Mouse (Mus musculus) cerebellum, adult 2 months (tissue): Measurements from ENCODE around the gene Gm49318. TPM values are rescaled to one million over a fixed set of nuclear protein-coding genes. Genes with fewer than 3 reads are reported as not detected.

Experiments used
- DNase-seq, 2 experiments: peaks; one replicate each; pipeline ENCODE4 v3.0.0; 2021
- H3K27ac ChIP-seq: fragments of 200-500 bp; 2 replicates; pipeline ENCODE4 v1.5.1; 2012; ENCODE audit warnings: low read length, control low read depth, inconsistent platforms; ENCODE audit not compliant: insufficient read depth
- H3K27me3 ChIP-seq: fragments of 200-500 bp; 2 replicates; pipeline ENCODE4 v1.6.1; 2012; ENCODE audit warnings: inconsistent platforms, mild to moderate bottlenecking, low read length, moderate library complexity; ENCODE audit not compliant: control insufficient read depth, insufficient read depth
- H3K4me1 ChIP-seq: fragments of 200-500 bp; 2 replicates; pipeline ENCODE4 v1.6.1; 2011; ENCODE audit warnings: low read length; ENCODE audit not compliant: control insufficient read depth, insufficient read depth
- H3K4me3 ChIP-seq: fragments of 200-500 bp; replicated peaks from 2 replicates; pipeline ENCODE3; 2011; ENCODE audit warnings: mild to moderate bottlenecking, low read depth, low read length, control low read depth; ENCODE audit not compliant: insufficient read depth
- CTCF ChIP-seq: fragments of 200-500 bp; IDR thresholded peaks from 2 replicates; pipeline ENCODE4 v1.5.1; 2011; ENCODE audit warnings: low read depth, mild to moderate bottlenecking, control low read depth, low read length, moderate library complexity, borderline replicate concordance; ENCODE audit not compliant: insufficient read depth
- POLR2A ChIP-seq: fragments of 200-500 bp; IDR thresholded peaks from 2 replicates; pipeline ENCODE4 v1.6.1; 2011; ENCODE audit warnings: low read length, control low read depth, borderline replicate concordance; ENCODE audit not compliant: insufficient read depth
- WGBS: fragments of 180-500 bp; shearing (Covaris S2); methylation state at CpG from one replicate; pipeline ENCODE4 v1.1.7; 2018; 5-methylcytosine and 5-hydroxymethylcytosine counted together
- polyA plus RNA-seq: library from polyadenylated mRNA; depleted of rRNA; stranded (reverse); fragments of >200 nt; gene quantifications from 2 replicates; pipeline ENCODE4 v1.2.3, GENCODE M21; 2012; rRNA removed

Gm49318 gene
- not detected in 2 replicates for polyA plus RNA-seq

DNA sequence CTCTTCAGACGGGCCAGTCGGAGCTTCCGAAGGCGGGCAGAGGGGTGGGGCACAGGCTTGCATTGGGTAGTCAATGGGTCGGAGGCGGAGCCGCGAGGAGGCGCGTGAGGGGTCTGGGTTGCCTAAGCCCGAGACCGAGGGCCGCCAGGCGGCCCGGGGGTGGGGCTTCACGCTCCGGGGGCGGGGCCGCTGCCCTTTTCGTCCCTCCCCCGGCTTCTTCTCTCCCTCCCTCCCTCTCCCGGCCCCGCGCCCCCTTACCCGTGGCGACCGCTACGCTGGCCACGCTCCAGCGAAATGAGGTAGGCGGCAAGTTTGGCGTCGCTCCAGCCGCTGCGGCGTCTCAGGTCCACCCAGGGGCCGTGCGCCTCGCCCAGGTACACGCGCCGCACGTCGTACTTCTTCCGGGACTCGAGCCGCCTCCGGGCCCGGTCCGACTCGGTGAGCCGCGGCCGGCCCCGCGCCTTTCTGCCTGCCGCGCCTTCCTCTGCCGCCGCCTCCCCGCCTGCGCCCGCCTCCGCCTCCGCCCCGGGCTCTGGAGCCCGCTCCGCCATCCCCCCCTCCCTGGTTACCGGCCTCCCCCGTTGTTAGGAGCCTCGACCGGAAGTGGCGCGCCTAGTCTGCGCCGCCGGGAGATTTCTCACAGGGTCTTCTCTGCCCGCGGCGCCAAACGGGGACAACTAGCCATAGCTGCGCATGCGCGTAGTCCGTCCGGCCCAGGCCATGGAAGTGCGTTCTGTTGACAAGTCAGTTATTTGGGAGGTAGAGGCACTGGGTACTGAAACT lies at the start of gene Gm49318, which contains the start of gene Zfp653:
Gene Gm49318, minus strand, starts transcription at position 469 of the 783 bp plus-strand sequence.
Gene Zfp653, minus strand, starts transcription at position 586 of the 783 bp plus-strand sequence.
- under 1% methylated on average over 70 of the region's 87 CpGs for WGBS
- peaks cover 27% of the 10 kb centered on the region for H3K4me1 ChIP-seq
- TF ChIP-seq CTCF = no peak
- peak; percentile 92 for TF ChIP-seq POLR2A

GRCm38 (mm10) chr9:22119543-22119942 lies 48.5 kb upstream of the Gm49318 start:
- WGBS = 54% methylated on average over 4 of the region's 4 CpGs
- no peaks in the 10 kb centered on the region for H3K27me3 ChIP-seq
- no peak overlapping the region for H3K4me3 ChIP-seq
- DNase-seq = no peak
- TF ChIP-seq POLR2A = no peak
- no peak for TF ChIP-seq CTCF
- no peak overlapping the region for H3K27ac ChIP-seq
- peaks cover 9% of the 10 kb centered on the region for H3K4me1 ChIP-seq

More for the DNA sequence above, at the start of gene Gm49318, which contains the start of gene Zfp653:
- peak; percentile 97 to 98 for DNase-seq
- H3K4me3 ChIP-seq = peak within 1 kb of the TSS; percentile 79
- H3K27ac ChIP-seq = peak within 1 kb of the TSS; percentile 76
- no peaks in the 10 kb centered on the region for H3K27me3 ChIP-seq

DNA sequence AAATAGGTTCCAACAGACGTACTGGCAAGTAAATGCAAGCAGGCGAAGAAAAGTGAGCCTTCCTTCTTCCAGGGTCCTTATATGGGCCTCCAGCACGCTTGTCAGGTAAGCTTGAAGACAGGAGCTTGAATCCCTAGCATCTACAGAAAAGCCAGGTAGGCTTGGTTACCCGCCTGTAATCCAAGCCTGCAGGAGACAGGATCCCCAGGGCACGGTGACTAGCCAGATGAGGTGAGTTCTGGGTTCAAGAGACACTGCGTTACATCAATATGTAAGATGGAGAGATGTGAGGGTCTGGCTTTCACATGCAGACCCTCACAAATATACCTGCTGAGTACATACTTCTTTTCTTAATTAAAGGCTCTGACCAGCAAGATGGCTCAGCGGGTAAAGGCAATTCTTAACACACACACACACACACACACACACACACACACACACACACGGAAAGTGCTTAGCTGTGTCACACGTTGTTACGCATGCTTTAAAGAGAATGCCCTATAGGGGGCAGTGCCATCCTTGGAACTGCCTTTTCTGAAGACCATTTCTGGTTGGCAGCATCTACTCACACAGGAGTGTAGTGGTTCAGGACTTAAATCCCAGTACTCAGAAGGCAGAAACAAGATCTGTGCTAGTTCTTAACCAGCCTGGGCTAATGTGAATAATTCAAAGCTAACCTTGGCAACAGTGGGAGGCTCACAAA lies 46.8 kb upstream of the Gm49318 start:
- peak overlapping the region; percentile 87 for H3K4me3 ChIP-seq
- DNase-seq = peak; percentile 64 to 75
- TF ChIP-seq CTCF (peak; percentile 66), POLR2A (no peak)
- H3K27ac ChIP-seq = no peak overlapping the region
- peaks cover 9% of the 10 kb centered on the region for H3K4me1 ChIP-seq
- 33% methylated on average over 10 of the region's 10 CpGs for WGBS
- no peaks in the 10 kb centered on the region for H3K27me3 ChIP-seq

DNA sequence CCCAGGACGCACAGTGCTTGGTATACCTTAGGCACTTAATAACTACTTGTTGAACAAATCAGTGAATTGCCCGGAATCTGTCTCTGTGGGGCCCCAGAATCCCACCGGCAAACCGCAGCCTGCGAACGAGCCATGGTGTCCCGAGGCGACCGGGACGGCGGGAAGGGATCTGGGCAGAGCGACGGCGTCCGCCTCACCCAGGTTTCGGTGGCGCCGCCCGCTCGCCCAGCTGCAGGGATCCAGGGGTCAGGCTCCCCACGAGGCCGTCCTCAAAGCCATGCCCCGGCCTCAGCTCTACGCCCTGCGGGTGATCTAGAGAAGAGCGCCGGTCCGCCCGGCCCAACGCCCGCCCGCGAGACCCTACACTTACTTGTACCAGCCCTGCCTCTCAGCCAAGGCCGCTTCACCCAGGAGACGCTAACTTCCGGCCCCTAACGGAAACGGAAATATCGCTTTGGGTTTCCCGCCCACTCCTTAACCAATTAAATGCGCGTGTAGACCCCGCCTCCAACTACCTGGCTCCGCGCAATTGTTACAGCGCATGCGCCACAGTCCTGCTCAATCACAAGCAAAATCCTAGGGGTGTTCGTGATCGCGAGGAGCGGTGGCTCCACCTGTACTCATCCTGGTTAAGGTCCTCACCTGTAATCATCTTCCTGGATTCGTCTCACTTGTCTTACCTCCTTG lies 45.8 kb upstream of the Gm49318 start, which contains the start of gene Elof1:
Gene Elof1, minus strand, starts transcription at position 433 of the 687 bp plus-strand sequence.
- H3K4me1 ChIP-seq = peaks cover 9% of the 10 kb centered on the region
- peak within 1 kb of the TSS; percentile 87 for H3K4me3 ChIP-seq
- H3K27me3 ChIP-seq = no peaks in the 10 kb centered on the region
- H3K27ac ChIP-seq = peak within 1 kb of the TSS; percentile 72
- WGBS = under 1% methylated on average over 52 of the region's 52 CpGs
- peak; percentile 96; the same call in 1 of the 2 replicates for TF ChIP-seq POLR2A
- no peak for TF ChIP-seq CTCF
- DNase-seq = peak; percentile 96 to 97

GRCm38 (mm10) chr9:22116086-22116485 lies 45.0 kb upstream of the Gm49318 start:
- Histone ChIP-seq H3K4me1 (peaks cover 9% of the 10 kb centered on the region), H3K27me3 (no peaks in the 10 kb centered on the region), H3K4me3 (peak overlapping the region; percentile 87), H3K27ac (no peak overlapping the region)
- peak in 1 of 2 experiments; percentile 29 for DNase-seq
- TF ChIP-seq POLR2A (no peak), CTCF (no peak)
- 3% methylated on average over 15 of the region's 15 CpGs for WGBS

- H3K27me3 ChIP-seq = no peaks in the 10 kb centered on the region
- TF ChIP-seq CTCF (no peak), POLR2A (no peak)
- WGBS = 41% methylated on average over 4 of the region's 4 CpGs
- no peak overlapping the region for H3K27ac ChIP-seq
- no peak overlapping the region for H3K4me3 ChIP-seq
- peaks cover 9% of the 10 kb centered on the region for H3K4me1 ChIP-seq
- DNase-seq = no peak
Measured at GRCm38 (mm10) chr9:22115635-22116034, 44.6 kb upstream of the Gm49318 start.

DNA sequence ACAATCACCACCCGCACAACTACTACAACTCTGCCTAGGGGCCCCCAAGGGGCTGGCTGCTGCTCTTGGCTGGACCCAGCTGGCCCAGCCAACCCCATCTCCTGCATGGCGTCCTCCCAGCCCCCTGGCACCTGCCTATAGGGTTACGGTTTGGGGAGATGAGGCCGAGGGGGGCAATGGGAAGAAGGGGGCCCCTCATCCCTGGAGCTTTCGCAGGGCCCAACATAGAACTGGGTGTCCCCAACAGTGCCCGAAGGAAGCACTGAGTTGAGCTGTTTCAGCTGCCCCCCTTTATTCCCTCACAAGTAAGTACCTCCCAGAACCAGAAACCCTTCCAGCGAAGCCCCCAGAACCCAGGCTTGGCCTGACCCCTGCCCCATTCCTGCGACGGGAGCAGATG lies 37.1 kb upstream of the Gm49318 start:
- H3K27me3 ChIP-seq = no peaks in the 10 kb centered on the region
- no peak for TF ChIP-seq POLR2A
- TF ChIP-seq CTCF = no peak
- H3K4me3 ChIP-seq = no peak overlapping the region
- no peak for DNase-seq
- no peaks in the 10 kb centered on the region for H3K4me1 ChIP-seq
- WGBS = 72% methylated on average over 9 of the region's 9 CpGs
- no peak overlapping the region for H3K27ac ChIP-seq
